Mouse (Mus musculus): ENCODE data around the gene Rnase9.

GRCm38 (mm10) chr14:51083805-51084204, 42.1 kb upstream of the Rnase9 start:
- TF ChIP-seq CTCF (IDR thresholded peaks at IDR 0.05; ENCODE audit: borderline replicate concordance, control insufficient read depth, extremely low read depth, insufficient read depth, low read length, poor library complexity) = no peak
- TF ChIP-seq POLR2A (IDR thresholded peaks at IDR 0.05; ENCODE audit: control insufficient read depth, extremely low read depth, insufficient read depth, low read length, poor library complexity) = no peak
